Mouse (Mus musculus) gastrocnemius, postnatal 4 days (tissue): ENCODE results near the gene Barhl1. TPM values are rescaled to one million over a fixed set of nuclear protein-coding genes. Genes with fewer than 3 reads are reported as not detected.

ENCODE experiments used
- DNase-seq, 2 experiments: peaks; one replicate each; pipeline ENCODE4 v3.0.0; 2021 to 2022; ENCODE audit warnings: low spot score in 2 of 2, mixed read lengths in 2 of 2
- long read RNA-seq, 2 experiments: library from polyadenylated mRNA; stranded (forward); transcript quantifications; one replicate each; pipeline ENCODE4 v2.0.0; 2021
- total RNA-seq, 2 experiments: library from RNA; stranded (reverse); gene quantifications; 2 replicates each; pipeline ENCODE4 v1.2.3; 2021

Barhl1 gene
- not detected for total RNA-seq
- long read RNA-seq, experiment 1, result 0 reads
- long read RNA-seq, experiment 2, result 0 reads

DNA sequence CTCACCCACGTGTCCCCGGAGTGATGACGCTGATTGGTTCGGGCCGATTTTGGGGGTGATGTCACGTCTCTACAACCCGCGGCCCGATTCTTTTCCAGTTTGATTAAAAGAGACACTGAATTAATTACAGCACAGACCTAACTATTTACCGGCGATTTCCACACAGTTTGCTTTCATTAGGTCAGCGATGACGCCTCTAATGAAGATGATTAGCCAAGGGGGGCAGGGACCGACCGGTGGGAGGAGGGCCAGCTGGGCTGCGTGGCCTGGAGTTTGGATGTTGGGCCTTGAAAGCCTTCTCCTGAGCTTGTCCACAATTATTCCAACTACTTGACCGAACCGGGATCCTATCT lies at the start of gene Barhl1:
Gene Barhl1, minus strand, starts transcription at position 156 of the 353 bp plus-strand sequence.
- no peak for DNase-seq

DNA sequence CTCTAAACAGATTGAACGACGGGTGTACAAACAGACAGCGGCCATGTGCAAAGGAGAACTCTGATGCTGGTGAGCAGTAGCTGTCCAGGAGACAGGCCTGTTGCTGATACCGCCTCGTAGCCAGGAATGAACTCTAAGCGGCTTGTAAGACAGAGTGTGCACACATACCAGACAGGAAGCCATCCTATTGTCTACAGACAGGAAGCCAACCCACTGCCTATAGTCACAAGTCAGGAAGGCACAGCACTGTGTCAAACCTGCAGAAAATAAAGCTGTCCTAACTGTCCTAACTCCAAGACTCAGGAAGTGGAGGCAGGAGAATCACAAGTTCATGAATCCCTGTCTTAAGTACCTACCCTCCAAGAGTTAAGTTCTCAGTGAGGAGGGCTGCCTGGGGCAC lies 47.1 kb upstream of the Barhl1 start:
- no peak for DNase-seq

DNA sequence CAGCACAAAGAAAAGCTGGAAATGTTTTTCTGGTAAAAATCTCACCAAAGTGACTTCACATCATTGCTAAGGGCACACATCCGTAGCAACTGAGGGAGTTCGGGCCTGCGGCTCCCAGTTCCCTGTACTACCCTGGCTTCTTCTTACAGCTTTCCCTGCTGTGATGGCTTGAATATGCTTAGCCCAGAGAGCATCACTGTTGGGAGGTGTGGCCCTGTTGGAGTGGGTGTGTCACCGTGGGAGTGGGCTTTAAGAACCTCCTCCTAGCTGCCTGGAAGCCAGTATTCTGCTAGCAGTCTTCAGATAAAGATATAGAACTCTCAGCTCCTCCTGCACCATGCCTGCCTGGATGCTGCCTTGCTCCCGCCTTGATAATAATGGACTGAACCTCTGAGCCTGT lies 45.2 kb upstream of the Barhl1 start:
- no peak for DNase-seq

- DNase-seq, result no peak
Measured at GRCm38 (mm10) chr2:28961024-28961585, 44.6 kb upstream of the Barhl1 start.

DNA sequence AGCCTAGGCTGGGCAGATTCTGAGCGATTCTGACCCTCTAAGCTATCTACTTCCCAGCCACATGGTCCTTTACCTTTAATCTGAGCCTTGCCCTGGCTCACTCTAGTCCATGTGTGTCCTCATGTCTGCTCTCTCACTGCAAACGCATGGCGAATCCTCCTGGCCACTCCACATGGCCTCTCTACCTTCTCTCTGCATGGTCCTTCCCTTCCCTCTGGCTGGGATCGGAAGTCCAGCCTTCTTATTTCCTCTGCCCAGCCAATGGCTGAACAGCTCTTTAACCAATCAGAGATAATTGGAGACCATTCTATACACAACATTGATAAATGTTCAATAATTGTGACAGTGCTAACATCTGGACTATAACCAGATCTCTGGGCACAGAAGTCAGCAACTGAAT lies 40.4 kb upstream of the Barhl1 start:
- DNase-seq, result no peak

DNA sequence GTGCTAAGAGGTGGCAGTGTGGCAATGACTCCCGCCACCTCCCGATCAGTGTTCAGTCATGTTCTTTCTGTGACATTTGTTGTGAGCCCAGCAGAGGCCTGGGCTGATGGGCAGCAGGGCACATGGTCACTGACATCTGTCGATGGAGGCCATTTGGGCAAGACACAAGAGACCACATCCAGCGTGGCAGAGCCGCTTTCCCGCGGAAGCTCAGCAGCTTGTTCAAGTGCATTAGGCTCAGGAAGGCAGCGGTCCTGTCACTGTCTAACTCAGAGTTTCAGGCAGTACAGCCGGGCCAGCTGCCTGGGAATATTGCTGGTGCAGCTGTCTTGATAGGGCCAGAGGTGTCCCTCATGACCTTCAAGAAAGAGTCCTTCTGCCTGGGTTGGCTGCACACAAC lies 38.1 kb upstream of the Barhl1 start:
- no peak for DNase-seq

DNA sequence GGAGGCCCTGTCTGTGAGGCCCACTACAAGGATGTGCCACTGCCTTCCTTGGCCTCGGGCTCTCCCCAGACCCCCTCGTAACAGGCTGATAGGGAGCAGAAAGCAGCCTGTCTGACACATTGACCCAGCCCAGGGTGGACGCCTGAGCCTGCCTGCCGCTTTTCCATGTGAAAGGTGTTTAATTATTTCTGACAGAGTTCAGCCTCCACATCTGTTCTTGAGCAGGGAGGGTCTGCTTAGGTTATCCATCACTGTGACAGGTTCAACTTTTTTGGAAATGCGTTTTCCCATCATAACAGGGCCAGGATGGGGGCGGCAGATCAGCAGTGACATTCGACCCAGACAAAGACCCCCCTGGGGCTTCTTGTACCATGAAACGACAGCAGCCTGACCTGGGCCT lies 36.5 kb upstream of the Barhl1 start:
- no peak for DNase-seq

DNA sequence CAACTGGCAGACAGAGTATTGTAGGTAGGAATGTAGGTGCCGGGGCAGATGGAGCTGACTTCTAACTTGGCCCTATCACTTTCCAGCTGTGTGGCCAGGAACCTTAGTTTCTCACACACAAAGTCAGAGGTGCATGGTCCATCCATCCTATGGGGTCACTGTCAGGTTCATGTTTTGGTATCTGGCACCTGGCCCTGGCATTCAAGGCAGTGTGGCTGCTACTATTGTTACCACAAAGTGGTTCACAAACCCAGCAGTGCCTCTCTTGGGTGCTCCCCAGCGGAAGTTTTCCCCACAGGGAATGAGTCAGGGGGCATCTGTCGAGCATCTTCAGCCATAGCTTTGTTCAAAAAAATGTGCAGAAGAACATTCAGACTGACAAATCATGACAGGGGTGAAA lies 29.8 kb upstream of the Barhl1 start:
- no peak for DNase-seq

GRCm38 (mm10) chr2:28945388-28945787 lies 28.9 kb upstream of the Barhl1 start:
- no peak for DNase-seq

DNA sequence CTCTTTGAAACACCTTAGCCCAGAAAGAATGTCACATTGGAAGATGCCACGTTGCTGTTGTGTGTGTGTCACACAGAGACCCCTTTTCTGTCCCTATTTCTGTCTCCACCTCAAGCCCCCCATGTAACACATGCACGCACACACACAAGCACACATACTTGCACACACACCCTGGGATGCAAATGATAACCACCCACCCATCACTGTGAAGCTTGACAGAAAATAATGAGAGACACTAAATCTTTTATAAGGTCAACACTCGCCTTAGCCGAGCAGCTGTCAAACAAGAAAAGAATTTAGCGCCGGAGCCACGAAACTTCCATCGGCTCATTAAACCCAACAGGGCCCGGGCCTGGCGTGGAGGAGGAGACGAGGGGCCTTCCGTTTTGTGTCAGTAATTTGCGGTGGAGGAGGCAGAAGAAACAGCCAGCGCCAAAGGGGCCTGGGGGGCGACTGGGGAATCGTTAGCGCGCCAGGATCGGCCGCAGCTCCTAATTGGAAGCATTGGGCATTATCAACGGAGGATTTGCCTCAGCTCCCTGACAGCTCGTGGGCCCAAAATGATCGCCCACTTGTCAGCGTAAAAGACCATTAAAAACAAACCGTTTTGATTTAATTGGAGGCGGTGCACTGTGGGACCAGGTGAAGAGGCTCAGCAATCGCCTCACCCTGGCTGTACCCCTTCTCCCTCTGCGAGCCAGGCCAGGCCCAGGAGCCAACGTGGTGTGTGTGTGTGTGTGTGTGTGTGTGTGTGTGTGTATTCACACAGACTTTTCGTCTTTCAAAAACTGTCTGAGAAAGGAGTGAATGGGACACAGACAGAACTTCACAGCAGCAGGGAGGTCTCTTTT lies 27.4 kb upstream of the Barhl1 start:
- no peak for DNase-seq

GRCm38 (mm10) chr2:28938997-28939396 lies 22.5 kb upstream of the Barhl1 start:
- DNase-seq, result no peak

DNA sequence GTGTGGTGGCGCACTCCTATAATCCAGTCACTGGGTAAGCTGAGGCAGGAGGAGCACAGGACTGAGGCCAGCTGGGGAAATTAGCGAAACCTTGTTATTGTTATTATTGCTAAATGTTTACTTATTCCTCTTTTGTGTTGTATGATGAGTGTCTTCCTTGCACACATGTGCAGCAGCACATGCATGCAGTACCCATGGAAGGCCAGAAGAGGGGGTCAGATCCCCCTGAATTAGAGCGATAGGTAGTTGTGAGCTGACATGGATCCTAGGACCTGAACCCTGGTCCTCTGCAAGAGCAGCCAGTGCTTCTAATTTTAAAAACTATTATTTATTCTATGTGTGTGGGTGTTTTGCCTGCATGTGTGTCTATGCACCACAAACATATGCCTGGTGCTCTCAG lies 14.1 kb upstream of the Barhl1 start:
- DNase-seq, result no peak

DNA sequence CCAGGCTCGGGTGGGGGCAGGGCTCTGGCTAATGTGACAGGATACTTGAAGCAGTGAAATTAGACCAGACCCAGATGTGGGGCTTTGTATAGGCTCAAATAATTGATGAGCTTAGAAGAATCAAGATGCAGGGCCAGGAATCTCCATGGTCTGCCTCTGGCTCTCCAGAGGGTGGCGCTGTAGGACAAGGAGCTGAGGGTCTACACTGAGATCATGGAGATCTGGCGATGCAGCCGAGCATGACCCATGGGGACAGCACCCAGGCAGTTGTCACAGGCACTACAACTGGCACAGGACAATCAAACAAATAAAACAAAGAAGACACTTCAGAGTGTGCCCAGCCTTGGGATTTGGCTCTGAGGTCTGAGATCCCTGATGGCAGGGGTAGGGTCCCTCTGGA lies 7.4 kb upstream of the Barhl1 start:
- DNase-seq, result peak; percentile 60 to 76

GRCm38 (mm10) chr2:28919001-28919400 lies 2.5 kb upstream of the Barhl1 start:
- DNase-seq, result no peak

DNA sequence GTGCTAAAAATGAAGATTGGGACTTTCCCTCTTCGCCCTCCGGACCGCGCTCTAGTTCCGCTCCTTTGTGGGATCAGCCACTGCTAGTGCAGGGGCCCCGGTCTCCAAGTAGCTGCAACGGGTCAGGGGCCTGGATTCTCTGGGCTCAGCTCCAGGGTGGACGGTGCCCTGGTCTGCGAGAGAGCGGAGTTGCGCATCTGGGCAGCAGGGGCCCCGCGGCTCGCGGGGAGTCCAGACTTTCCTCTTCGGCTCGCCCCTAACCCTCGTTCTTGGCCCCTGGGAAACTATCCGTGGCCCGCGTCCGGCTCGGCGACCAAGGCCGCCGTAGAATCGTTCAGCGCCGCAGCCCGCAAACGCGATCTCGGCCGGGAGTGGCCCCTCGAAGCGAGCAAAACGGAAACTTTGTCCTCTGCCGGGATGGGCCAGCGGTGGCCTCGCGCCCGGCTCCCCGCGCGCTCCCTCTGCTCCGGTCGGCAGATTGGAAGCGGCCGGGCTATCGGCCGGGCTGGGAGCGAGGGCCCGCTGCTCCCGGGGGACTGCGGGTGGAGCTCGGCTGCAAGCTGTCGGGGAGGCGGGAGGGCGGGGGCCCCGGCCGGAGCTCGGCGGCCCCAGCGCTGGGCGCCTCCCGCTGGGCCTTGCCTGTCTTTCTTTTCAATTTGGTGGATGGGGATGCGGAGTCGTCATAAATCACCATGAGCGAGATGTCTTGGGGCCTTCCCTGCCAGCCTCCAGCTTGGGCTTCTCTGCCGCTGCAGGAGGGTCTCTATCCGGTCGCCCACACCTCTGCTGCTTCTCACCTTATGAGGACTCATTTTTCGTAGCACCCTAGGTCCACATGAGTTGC lies 1.3 kb upstream of the Barhl1 start:
- no peak for DNase-seq

GRCm38 (mm10) chr2:28917156-28917517 lies 669 bp upstream of the Barhl1 start:
- DNase-seq, result no peak

DNA sequence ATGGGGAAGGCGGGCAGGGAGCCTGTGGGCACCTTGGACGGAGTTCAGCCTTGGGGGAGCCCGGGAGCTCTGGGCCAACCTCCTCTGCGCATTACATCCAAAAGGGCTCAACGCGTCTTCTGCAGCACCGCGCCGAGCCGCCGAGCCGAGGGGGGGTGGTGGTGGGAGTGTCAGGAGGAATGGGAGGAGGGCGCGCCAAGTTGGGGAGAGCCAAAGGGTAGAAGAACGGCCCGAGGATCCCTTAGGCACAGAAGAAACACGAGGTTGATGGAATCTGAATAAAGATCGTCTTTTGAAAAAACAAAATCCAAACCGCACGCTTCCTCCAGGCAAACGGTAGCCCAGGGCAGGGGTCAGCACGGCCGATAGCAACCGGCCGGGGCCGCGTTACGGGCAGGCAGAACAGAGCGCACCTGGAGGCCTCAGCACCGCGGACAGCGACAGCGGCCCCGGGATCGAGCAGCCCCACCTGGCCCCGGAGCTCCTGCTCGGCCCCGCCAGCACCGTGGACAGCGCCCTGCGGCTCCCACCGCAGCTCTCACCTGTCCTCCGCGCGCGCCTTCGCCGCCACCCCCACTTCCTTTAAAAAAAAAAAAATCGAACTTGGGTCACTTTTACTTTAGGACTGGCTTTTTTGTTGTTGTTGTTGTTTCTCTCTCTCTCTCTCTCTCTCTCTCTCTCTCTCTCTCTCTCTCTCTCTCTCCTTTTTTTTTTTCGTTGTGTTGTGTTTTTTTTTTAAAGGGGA lies 528 bp downstream of the Barhl1 start:
- no peak for DNase-seq

- no peak for DNase-seq
Measured at GRCm38 (mm10) chr2:28915104-28915738, 1.2 kb downstream of the Barhl1 start.

DNA sequence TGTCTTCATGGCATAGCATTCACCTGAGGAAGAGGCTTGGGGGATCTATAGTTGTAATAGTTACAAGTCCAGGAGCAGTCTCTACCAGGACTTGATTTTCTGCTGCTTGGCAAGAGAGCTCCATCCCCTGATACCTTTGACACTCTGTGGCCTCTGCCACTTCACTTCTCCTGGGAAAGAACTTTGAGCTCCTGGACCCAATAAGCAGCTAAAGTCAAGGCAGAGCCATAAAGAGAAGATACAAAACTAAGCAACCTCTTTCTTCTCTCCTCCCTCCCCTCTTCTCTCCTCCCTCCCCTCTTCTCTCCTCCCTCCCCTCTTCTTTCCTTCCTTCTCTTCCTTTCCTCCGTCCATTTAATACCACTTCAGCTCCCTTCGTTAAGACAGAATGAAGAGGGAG lies 2.3 kb downstream of the Barhl1 start:
- DNase-seq, result no peak

GRCm38 (mm10) chr2:28912961-28913360 lies 3.5 kb downstream of the Barhl1 start:
- no peak for DNase-seq
